Mouse (Mus musculus): ENCODE measurements around the gene Gm36864.
"Not testable (repeated sequence)": the region's sequence is repeated elsewhere in the genome, so short reads cannot be mapped to it uniquely, and the experiment has no call there.

GRCm38 (mm10) chr7:44187936-44188335 lies 48.0 kb upstream of the Gm36864 start, which contains the start of gene Klk1b24:
- not testable (repeated sequence) for TF ChIP-seq POLR2A (IDR thresholded peaks at IDR 0.05; ENCODE audit: control insufficient read depth, extremely low read depth, insufficient read depth, low read length, poor library complexity); CTCF (IDR thresholded peaks at IDR 0.05; ENCODE audit: borderline replicate concordance, control insufficient read depth, extremely low read depth, insufficient read depth, low read length, poor library complexity)

All from thymus, adult 2 months (tissue).